Mouse (Mus musculus) CD8-positive naive resting alpha-beta T cell, adult 2 months (primary cell): ENCODE results near the gene D030056L22Rik.

Source experiments
- DNase-seq, 2 experiments: peaks; one replicate each; pipeline ENCODE4 v3.0.0; 2022; ENCODE audit warnings: low read depth in 2 of 2, low spot score in 2 of 2

Gene D030056L22Rik

DNA sequence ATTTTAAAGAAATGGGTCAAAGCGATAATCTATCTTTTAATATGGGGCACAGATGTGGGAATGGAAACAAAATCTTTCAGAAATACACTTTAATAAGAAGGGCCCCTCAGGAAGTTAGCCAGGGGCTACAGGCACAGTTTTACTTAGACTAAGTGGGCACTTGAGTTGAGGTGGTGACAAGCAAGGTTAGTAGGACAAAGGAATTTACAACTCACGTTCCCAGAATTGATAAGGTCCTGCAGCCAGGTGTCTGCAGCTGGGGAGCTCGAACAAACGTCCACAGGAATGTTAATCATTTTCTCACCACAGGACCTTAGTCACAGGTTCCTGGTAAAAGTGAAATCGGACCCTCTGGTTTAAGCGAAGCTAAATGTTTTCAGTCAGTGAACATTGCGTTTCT, 18.1 kb downstream of the D030056L22Rik start:
- no peak for DNase-seq

GRCm38 (mm10) chr19:18735901-18736300, 22.9 kb downstream of the D030056L22Rik start:
- no peak for DNase-seq

DNA sequence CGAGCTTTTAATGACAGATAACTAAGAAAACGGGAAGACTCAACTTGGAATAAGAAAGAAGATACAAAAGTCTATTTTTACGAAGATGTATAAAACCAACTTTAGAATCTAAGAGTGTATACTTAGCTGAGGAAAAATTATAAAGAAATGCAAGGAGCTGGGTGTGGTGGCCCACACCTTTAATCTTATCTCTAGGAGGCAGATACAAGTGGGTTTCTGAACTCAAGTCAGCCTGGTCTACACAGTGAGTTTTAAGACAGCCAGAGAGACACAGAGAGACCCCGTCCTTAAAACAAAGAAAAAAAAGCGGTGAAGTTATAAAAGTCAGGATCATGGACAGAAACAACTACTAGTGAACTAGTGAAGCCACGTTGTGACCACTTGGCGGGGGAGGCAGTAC, 26.2 kb downstream of the D030056L22Rik start:
- no peak for DNase-seq

DNA sequence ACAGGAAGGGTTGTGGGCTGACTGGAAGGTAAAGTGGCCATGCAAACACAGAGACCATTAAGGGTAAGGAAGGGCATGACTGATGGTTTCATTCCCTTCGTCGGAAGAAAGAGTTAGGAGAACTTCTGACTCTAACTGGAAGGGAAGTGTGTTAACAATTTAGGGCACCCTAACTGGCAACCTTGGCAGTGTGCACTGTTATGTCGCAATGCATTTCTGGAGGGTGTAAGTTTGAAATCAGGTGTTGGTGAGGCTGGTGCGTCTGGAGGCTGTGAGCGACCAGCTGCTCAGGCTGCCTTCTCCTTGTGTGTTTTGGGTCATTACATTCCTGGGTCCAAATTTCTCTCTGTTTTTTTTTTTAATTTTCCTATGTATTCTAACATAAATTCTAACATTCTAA, 31.0 kb downstream of the D030056L22Rik start:
- no peak for DNase-seq

- DNase-seq, result no peak
These were observed 33.8 kb downstream of the D030056L22Rik start for GRCm38 (mm10) chr19:18746576-18747340.

- no peak for DNase-seq
These were observed 34.4 kb downstream of the D030056L22Rik start for GRCm38 (mm10) chr19:18747379-18747778.

GRCm38 (mm10) chr19:18749598-18750339, 36.8 kb downstream of the D030056L22Rik start, which contains the start of gene Trpm6:
Gene Trpm6, plus strand, starts transcription at chr19:18749983.
- no peak for DNase-seq

DNA sequence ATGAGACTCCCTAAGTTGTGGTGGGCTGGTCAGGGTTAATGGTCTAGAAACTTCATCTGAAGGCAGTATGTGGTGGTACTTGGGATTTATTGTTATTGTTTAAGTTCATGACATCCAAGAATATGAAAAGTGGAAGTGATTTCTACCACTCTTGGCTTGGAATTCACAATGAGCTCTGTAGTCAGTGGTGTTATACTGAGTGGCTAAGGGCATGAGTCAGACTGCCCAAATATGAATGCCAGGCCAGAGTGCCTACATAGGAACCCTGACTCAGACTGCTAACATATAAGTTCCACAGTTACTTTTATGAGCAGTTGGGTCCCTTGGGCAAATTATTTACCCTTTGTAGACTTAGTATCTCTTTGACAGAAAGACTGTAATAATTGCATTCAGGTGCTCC, 44.2 kb downstream of the D030056L22Rik start:
- DNase-seq, result no peak

- DNase-seq, result no peak
These were observed 44.7 kb downstream of the D030056L22Rik start for GRCm38 (mm10) chr19:18757706-18758105.

DNA sequence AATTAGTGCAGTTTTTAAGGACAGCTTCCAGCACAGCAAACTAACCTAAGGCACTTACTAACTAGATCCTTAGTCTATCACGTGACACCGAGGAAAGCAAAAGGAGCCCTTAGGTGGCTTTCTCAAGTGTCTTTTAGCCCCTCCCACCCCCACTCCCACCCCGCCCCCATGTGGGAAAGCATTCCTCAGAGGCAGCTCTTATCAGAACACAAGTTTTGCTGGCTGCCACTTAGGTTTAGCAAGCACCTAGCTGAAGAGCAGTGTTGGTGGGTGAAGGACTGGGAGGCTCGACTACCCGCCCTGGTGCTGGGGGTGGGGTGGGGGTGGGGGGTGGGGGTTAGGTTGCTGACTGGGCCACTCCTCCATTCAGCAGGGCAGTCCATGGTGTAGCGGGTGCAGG, 45.3 kb downstream of the D030056L22Rik start:
- no peak for DNase-seq

DNA sequence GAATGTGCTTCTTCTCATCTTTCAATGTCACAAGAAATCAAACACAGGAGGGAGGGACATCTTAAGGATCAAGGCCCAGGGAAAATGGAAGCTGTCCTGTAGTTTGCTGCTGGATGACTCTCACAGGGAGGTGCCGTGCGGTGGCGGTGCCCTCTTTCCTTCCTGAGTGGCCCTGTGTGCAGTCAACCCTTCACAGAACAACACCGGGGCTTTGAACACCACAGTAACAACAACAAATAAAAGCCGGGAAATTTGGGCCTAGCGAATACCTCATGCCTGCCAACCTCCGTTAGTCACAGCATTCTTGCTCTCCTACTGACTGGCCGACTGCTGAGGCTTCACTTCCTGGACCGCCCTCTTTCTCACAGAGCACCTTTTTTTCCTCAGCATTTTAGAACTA, 45.9 kb downstream of the D030056L22Rik start:
- DNase-seq, result no peak

DNA sequence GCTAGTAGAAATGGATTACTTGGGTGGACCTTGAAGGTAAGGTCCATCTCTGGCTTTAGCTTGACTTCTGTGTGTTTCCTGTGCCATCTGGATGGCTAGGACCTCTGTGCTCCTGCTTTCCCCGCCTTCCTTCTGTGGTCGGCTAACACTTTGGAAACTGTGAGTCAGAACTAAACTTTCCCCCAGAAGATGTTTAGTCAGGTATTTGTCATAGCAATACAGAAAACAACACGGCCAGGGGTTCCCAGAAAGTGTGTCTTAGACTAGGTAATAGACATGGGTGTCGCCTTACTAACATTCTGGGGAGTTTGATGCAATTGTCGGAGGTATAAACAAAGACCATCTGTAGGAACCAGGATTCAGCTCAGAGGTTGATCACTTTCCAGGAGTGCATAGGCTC, 53.4 kb downstream of the D030056L22Rik start:
- no peak for DNase-seq
